Mouse (Mus musculus) liver, embryonic 14.5 days (tissue): ENCODE results near the gene Fbrs.
"Not testable (repeated sequence)": the region's sequence is repeated elsewhere in the genome, so short reads cannot be mapped to it uniquely, and the experiment has no call there.

Experiments
- CTCF ChIP-seq: IDR thresholded peaks from 2 replicates; pipeline ENCODE4 v1.5.1; 2016; ENCODE audit warnings: antibody characterized with exemption, low read depth, control low read depth
- EP300 ChIP-seq: IDR thresholded peaks from 2 replicates; pipeline ENCODE4 v1.6.1; 2016; ENCODE audit warnings: antibody characterized with exemption, low read depth

DNA sequence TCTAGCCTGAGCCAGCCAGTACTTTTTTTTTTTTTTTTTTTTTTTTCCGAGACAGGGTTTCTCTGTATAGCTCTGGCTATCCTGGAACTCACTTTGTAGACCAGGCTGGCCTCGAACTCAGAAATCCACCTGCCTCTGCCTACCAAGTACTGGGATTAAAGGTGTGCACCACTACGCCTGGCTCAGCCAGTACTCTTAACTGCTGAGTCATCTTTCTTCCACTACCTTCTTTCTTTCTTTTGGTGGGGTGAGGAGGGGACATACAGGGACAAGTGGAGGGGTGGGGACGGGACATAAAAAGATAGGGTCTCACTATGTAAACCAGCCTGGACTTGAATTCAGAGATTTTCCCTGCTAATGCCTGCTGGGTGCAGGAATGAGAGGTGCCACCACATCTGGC lies 30.8 kb downstream of the Fbrs start:
- not testable (repeated sequence) for TF ChIP-seq CTCF, EP300
